Mouse (Mus musculus) ES-E14 (cell line): ENCODE results near the gene Slc5a5. TPM values are rescaled to one million over a fixed set of nuclear protein-coding genes. Genes with fewer than 3 reads are reported as not detected.

Experiments used
- DNase-seq: peaks from one replicate; pipeline ENCODE4 v3.0.0-alpha.2; 2013; ENCODE audit warnings: low read depth, low spot score
- H3K27ac ChIP-seq: 2 replicates; pipeline ENCODE4 v1.5.1; 2012; ENCODE audit warnings: low read depth, mild to moderate bottlenecking, low read length, moderate library complexity, mixed read lengths; ENCODE audit not compliant: poor library complexity, insufficient read depth, severe bottlenecking
- H3K36me3 ChIP-seq: 2 replicates; pipeline ENCODE4 v1.6.1; 2012; ENCODE audit warnings: mild to moderate bottlenecking, low read length, moderate library complexity, mixed read lengths; ENCODE audit not compliant: control insufficient read depth, poor library complexity, insufficient read depth, severe bottlenecking
- H3K4me1 ChIP-seq, 2 experiments: fragments of 150-350 bp in 1 of 2; sonication (generic) in 1 of 2; 2 replicates each; pipeline ENCODE4 v1.6.1; 2012; ENCODE audit warnings: low read length in 2 of 2, mild to moderate bottlenecking in 1 of 2, mixed read lengths in 1 of 2; ENCODE audit not compliant: control insufficient read depth in 2 of 2, insufficient read depth in 2 of 2, poor library complexity in 1 of 2
- H3K4me3 ChIP-seq, 2 experiments: fragments of 150-350 bp in 1 of 2; sonication (generic) in 1 of 2; 2 replicates each; pipeline ENCODE4 v1.5.1; 2012; ENCODE audit warnings: low read length in 2 of 2, low read depth in 1 of 2, mild to moderate bottlenecking in 1 of 2, mixed read lengths in 1 of 2; ENCODE audit not compliant: insufficient read depth in 1 of 2, poor library complexity in 1 of 2, severe bottlenecking in 1 of 2
- H3K9ac ChIP-seq: 2 replicates; pipeline ENCODE4 v1.6.1; 2012; ENCODE audit warnings: low read depth, mild to moderate bottlenecking, low read length, mixed read lengths; ENCODE audit not compliant: poor library complexity, insufficient read depth, severe bottlenecking
- H3K9me3 ChIP-seq: fragments of 150-350 bp; sonication (generic); 2 replicates; pipeline ENCODE4 v1.6.1; 2012; ENCODE audit warnings: low read depth, mild to moderate bottlenecking, low read length; ENCODE audit not compliant: control insufficient read depth, insufficient read depth
- CHD2 ChIP-seq: IDR thresholded peaks from 2 replicates; pipeline ENCODE4 v1.6.1; 2014; ENCODE audit warnings: mild to moderate bottlenecking, low read depth, low read length, inconsistent platforms
- HCFC1 ChIP-seq: IDR thresholded peaks from 2 replicates; pipeline ENCODE4 v1.6.1; 2012; ENCODE audit warnings: low read length, inconsistent platforms, borderline replicate concordance; ENCODE audit not compliant: insufficient read depth
- MAFK ChIP-seq: IDR thresholded peaks from 2 replicates; pipeline ENCODE4 v1.6.1; 2014; ENCODE audit warnings: mild to moderate bottlenecking, low read depth, low read length, inconsistent platforms; ENCODE audit not compliant: insufficient read depth
- ZC3H11A ChIP-seq: IDR thresholded peaks from 2 replicates; pipeline ENCODE4 v1.6.1; 2012; ENCODE audit warnings: low read depth, mild to moderate bottlenecking, inconsistent platforms, low read length, borderline replicate concordance
- ZNF384 ChIP-seq: IDR thresholded peaks from 2 replicates; pipeline ENCODE4 v1.6.1; 2012; ENCODE audit warnings: low read depth, low read length, inconsistent platforms
- in situ Hi-C, 2 experiments: fragments of 600-800 bp; cut with MboI; formaldehyde crosslinking; loops; one replicate each; pipeline ENCODE4 v1.15.1; 2025; ENCODE audit warnings: low sequenced_read_pairs in 2 of 2, inconsistent platforms in 1 of 2; ENCODE audit not compliant: unreplicated experiment in 2 of 2
- total RNA-seq: library from RNA; depleted of rRNA; stranded (reverse); fragments of 300-350 nt; gene quantifications from 2 replicates; pipeline ENCODE4 v1.2.3, GENCODE M21; 2012

Slc5a5 gene
- total RNA-seq, 1 experiment, result 3.4 TPM

DNA sequence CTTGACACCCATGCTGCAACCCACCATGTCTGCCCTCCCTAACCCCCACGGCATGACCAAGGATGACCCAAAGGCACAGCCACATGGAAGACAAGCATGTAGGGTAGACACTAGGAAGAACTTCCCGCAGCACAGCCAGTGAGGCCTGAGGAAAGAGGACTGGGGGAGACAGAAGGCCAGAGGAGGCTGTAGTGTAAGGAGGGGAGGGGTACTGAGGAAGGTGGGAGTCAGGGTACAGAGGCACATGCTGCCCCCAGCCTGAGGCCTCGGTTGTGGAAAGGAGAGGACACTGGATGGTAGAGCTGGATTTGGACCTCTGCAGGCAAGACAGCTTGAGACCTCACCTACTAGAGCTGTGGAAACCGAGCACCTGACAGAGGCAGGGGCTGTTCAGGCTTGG, 41.6 kb downstream of the Slc5a5 start:
- Histone ChIP-seq H3K27ac (no peak overlapping the region), H3K36me3 (no peaks in the 10 kb centered on the region), H3K4me3 (no peak overlapping the region), H3K9me3 (no peaks in the 10 kb centered on the region), H3K9ac (no peak overlapping the region), H3K4me1 (peaks cover 0 to 34% of the 10 kb centered on the region in 2 experiments; a peak in 2 of 4 replicates)
- DNase-seq, result no peak
- no peak for TF ChIP-seq ZC3H11A
- TF ChIP-seq CHD2, result no peak
- TF ChIP-seq MAFK, result no peak
- no peak for TF ChIP-seq HCFC1
- no peak for TF ChIP-seq ZNF384
- in situ Hi-C loops, result no loop called here

DNA sequence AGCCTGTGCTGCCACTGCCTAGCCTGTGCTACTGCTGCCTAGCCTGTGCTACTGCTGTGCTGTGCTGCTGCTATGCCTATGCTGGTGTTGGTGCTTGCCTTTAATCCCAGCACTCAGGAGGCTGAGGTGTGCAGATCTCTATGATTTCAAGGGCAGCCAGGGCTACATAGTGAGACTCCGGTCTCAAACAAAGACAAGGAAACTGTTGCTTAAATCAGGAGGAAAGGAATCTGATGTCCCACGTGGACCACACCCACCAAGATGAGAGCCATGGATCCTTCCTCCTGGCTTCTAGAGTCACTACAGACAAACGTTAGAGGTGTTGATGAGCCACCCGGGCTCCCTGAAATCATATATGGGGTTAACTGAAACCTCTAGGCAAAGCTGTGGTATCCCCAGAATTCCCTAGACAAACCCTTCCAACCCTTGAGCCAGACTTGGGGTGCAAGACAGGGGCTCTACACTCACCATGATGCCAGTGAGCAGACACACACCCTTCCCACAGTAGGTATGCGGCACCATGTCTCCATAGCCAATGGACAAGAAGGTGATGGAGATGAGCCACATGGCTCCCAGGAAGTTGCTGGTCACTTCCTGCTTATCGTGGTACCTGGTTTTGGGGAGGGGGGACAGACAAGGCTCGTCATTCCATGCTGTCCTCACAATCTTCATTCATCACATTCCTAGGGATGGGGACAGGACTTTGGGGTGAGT, 42.3 kb downstream of the Slc5a5 start:
- Histone ChIP-seq H3K4me3 (no peak overlapping the region), H3K9me3 (no peaks in the 10 kb centered on the region), H3K4me1 (peaks cover 0 to 35% of the 10 kb centered on the region in 2 experiments; a peak in 2 of 4 replicates), H3K9ac (no peak overlapping the region), H3K36me3 (no peaks in the 10 kb centered on the region), H3K27ac (no peak overlapping the region)
- TF ChIP-seq ZNF384, result no peak
- no peak for TF ChIP-seq MAFK
- TF ChIP-seq CHD2, result no peak
- TF ChIP-seq ZC3H11A, result no peak
- TF ChIP-seq HCFC1, result no peak
- no peak for DNase-seq
- in situ Hi-C loops, result no loop called here

DNA sequence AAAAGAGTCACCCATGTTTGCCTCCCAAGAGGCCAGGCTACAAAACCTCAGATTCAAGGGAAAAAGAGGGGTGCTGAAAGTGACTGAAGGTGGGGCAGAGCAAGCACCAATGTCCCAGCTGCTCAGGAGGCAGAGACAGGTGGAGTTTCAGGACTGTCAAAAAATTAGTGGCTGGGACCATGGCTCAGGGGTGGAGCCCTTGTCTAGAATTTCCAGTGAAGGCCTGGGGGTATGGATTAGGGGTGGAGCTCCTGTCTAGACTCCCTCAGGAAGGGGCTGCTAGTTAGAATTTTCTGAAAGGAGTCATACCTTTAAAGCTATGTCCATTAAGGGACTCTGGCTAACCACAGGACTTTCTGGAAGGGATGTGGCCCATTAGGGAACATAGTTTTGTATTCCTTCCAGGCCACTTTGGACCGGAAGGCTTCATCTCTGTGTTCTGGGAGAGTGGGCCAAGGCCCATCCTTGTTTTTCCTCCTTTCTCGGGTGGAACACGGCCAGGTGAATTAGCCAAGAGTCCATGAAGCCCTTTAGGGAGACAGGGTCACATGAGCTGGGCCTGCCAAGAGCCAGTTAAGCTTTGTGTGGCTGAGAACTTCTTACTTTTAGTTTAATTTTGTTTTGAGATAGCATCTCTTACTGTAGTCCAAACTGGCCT, 43.1 kb downstream of the Slc5a5 start:
- TF ChIP-seq HCFC1, result no peak
- TF ChIP-seq ZNF384, result no peak
- no peak for TF ChIP-seq ZC3H11A
- TF ChIP-seq MAFK, result no peak
- TF ChIP-seq CHD2, result no peak
- Histone ChIP-seq H3K4me3 (no peak overlapping the region), H3K9me3 (no peaks in the 10 kb centered on the region), H3K4me1 (peaks cover 0 to 36% of the 10 kb centered on the region in 2 experiments; a peak in 2 of 4 replicates), H3K9ac (no peak overlapping the region), H3K27ac (no peak overlapping the region), H3K36me3 (no peaks in the 10 kb centered on the region)
- in situ Hi-C loops, result no loop called here
- no peak for DNase-seq

DNA sequence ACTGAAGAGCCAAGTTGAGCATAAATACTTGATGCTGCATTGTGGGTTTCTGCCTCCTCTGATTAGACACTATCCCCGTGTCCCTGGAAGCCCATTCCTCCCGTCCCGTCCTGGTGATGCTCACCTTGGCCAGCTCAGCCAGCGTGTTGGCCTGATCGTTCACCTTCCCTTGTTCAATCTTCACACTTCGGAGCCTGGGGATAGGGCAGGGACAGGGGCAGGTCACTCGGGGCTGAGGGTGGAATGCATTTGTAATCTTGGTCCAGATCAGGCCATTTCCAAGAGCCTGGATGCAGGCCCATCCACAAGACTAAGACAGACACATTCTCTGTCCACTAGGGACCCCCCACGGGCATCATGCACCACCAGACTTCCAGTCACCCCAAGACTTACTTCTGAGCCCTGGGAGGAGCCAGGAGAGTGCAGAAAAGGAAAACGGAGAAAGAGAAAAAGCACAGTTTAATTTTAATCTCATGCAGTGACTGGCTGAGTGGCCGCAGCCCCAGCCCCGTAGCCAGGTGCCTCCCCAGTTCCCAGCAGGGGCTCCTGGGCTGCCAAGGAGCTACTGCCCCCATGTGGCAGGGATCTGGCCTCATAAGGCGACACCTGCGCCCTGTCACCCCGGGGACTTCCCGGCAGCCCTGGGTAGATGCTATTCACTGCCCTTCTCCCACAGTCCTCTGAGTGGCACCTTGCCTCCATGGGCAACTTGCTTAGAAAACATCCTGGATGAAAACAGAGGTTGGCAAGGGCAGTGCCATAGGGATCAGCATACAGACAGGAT, 46.0 kb downstream of the Slc5a5 start:
- no peak for DNase-seq
- Histone ChIP-seq H3K27ac (no peak overlapping the region), H3K9me3 (no peaks in the 10 kb centered on the region), H3K4me3 (no peak overlapping the region), H3K36me3 (no peaks in the 10 kb centered on the region), H3K4me1 (peaks cover 0 to 36% of the 10 kb centered on the region in 2 experiments; a peak in 2 of 4 replicates), H3K9ac (no peak overlapping the region)
- in situ Hi-C loops, result no loop called here
- no peak for TF ChIP-seq MAFK
- TF ChIP-seq CHD2, result no peak
- no peak for TF ChIP-seq ZC3H11A
